Mouse (Mus musculus) myocyte (in vitro differentiated cells): Measurements from ENCODE around the gene Pkp4. TPM values are rescaled to one million over a fixed set of nuclear protein-coding genes. Genes with fewer than 3 reads are reported as not detected.

Experiments used
- H3K27me3 ChIP-seq: one replicate; pipeline ENCODE4 v1.6.1; 2011; ENCODE audit not compliant: control insufficient read depth, insufficient read depth, insufficient read length
- H3K36me3 ChIP-seq: one replicate; pipeline ENCODE4 v1.6.1; 2011; ENCODE audit not compliant: control insufficient read depth, insufficient read depth
- H3K4me2 ChIP-seq: one replicate; pipeline ENCODE4 v1.6.1; 2011; ENCODE audit warnings: low read depth, control low read depth
- H3K4me3 ChIP-seq: one replicate; pipeline ENCODE4 v1.5.1; 2011; ENCODE audit warnings: mild to moderate bottlenecking, control low read depth, moderate library complexity
- H3K79me2 ChIP-seq: one replicate; pipeline ENCODE4 v1.6.1; 2011; ENCODE audit not compliant: control insufficient read depth, insufficient read depth
- H3ac ChIP-seq: one replicate; pipeline ENCODE4 v1.6.1; 2011; ENCODE audit not compliant: control insufficient read depth, insufficient read length
- CEBPB ChIP-seq: IDR thresholded peaks from 2 replicates; pipeline ENCODE4 v1.6.1; 2011; ENCODE audit warnings: mild to moderate bottlenecking, moderate library complexity; ENCODE audit not compliant: poor library complexity, insufficient read depth, severe bottlenecking
- E2F4 ChIP-seq: IDR thresholded peaks from one replicate; pipeline ENCODE4 v1.6.1; 2011; ENCODE audit warnings: mild to moderate bottlenecking, control low read depth, moderate library complexity; ENCODE audit not compliant: insufficient read depth
- MAX ChIP-seq: IDR thresholded peaks from one replicate; pipeline ENCODE4 v1.6.1; 2011; ENCODE audit warnings: low read depth, mild to moderate bottlenecking, control low read depth
- MYOD1 ChIP-seq, 3 experiments: IDR thresholded peaks; one replicate each; pipeline ENCODE4 v1.6.1; 2011; ENCODE audit warnings: control low read depth in 2 of 3, low read depth in 2 of 3, mild to moderate bottlenecking in 2 of 3, moderate library complexity in 1 of 3; ENCODE audit not compliant: insufficient read length in 2 of 3, control insufficient read depth in 1 of 3
- MYOG ChIP-seq, 3 experiments: IDR thresholded peaks; one replicate each; pipeline ENCODE4 v1.6.1; 2011; ENCODE audit warnings: control low read depth in 2 of 3, low read depth in 2 of 3, mild to moderate bottlenecking in 2 of 3; ENCODE audit not compliant: insufficient read length in 2 of 3, control insufficient read depth in 1 of 3, insufficient read depth in 1 of 3
- POLR2A ChIP-seq: IDR thresholded peaks from one replicate; pipeline ENCODE4 v1.6.1; 2011; ENCODE audit warnings: low read depth, mild to moderate bottlenecking, control low read depth, moderate library complexity; ENCODE audit not compliant: insufficient read length
- POLR2AphosphoS2 ChIP-seq: IDR thresholded peaks from one replicate; pipeline ENCODE4 v1.6.1; 2011; ENCODE audit warnings: low read depth, control low read depth; ENCODE audit not compliant: insufficient read length
- REST ChIP-seq: IDR thresholded peaks from one replicate; pipeline ENCODE4 v1.6.1; 2011; ENCODE audit warnings: mild to moderate bottlenecking, control low read depth, moderate library complexity; ENCODE audit not compliant: insufficient read depth, insufficient read length
- SRF ChIP-seq: IDR thresholded peaks from one replicate; pipeline ENCODE4 v1.6.1; 2011; ENCODE audit warnings: low read depth; ENCODE audit not compliant: control insufficient read depth, insufficient read length
- TCF12 ChIP-seq: IDR thresholded peaks from one replicate; pipeline ENCODE4 v1.6.1; 2011; ENCODE audit warnings: mild to moderate bottlenecking, control low read depth; ENCODE audit not compliant: poor library complexity, insufficient read depth, severe bottlenecking
- TCF3 ChIP-seq: IDR thresholded peaks from one replicate; pipeline ENCODE4 v1.6.1; 2011; ENCODE audit warnings: low read depth, control low read depth; ENCODE audit not compliant: insufficient read length
- USF1 ChIP-seq: IDR thresholded peaks from one replicate; pipeline ENCODE4 v1.6.1; 2011; ENCODE audit warnings: low read depth, mild to moderate bottlenecking, control low read depth, moderate library complexity
- polyA plus RNA-seq: library from polyadenylated mRNA; unstranded; fragments of >200 nt; fragmentation: generic; extraction: Trizol; gene quantifications from one replicate; pipeline ENCODE4 v1.2.1, GENCODE M21; 2012; ENCODE audit warnings: missing spikeins

Gene Pkp4
- 25.3 TPM for polyA plus RNA-seq

GRCm38 (mm10) chr2:59160605-59160963, at the start of gene Pkp4, which contains the start of gene Ccdc148:
Pkp4 (plus strand) TSS chr2:59160850.
Ccdc148 (minus strand) TSS chr2:59160683.
- peaks cover 38% of the 10 kb centered on the region for H3K79me2 ChIP-seq

GRCm38 (mm10) chr2:59129023-59129422, 31.6 kb upstream of the Pkp4 start:
- Histone ChIP-seq H3K27me3 (peaks cover 6% of the 10 kb centered on the region), H3K36me3 (no peaks in the 10 kb centered on the region), H3K79me2 (no peaks in the 10 kb centered on the region), H3ac (no peak overlapping the region), H3K4me3 (no peak overlapping the region), H3K4me2 (no peak overlapping the region)
- TF ChIP-seq USF1 (no peak), POLR2AphosphoS2 (no peak), MAX (no peak), TCF3 (no peak), TCF12 (no peak), MYOG (IDR thresholded peaks at IDR 0.05; ENCODE audit: control insufficient read depth in 1 of 3, insufficient read depth in 1 of 3, insufficient read length in 2 of 3, low read depth in 2 of 3) (no peak), SRF (no peak), MYOD1 (IDR thresholded peaks at IDR 0.05; ENCODE audit: control insufficient read depth in 1 of 3, insufficient read length in 2 of 3, low read depth in 2 of 3) (no peak), POLR2A (no peak), REST (no peak)

More at GRCm38 (mm10) chr2:59160605-59160963, at the start of gene Pkp4, which contains the start of gene Ccdc148:
- Histone ChIP-seq H3K4me2 (peak within 1 kb of the TSS; percentile 100), H3K4me3 (peak within 1 kb of the TSS; percentile 42), H3K27me3 (no peaks in the 10 kb centered on the region), H3K36me3 (no peaks in the 10 kb centered on the region), H3ac (peak within 1 kb of the TSS; percentile 93)
- TF ChIP-seq POLR2A (peak; percentile 65), TCF12 (no peak), E2F4 (no peak), REST (no peak)

- Histone ChIP-seq H3K4me2 (no peak overlapping the region), H3K36me3 (no peaks in the 10 kb centered on the region), H3K4me3 (no peak overlapping the region), H3K27me3 (peaks cover 13% of the 10 kb centered on the region), H3ac (no peak overlapping the region), H3K79me2 (no peaks in the 10 kb centered on the region)
- TF ChIP-seq POLR2A (no peak), MYOD1 (IDR thresholded peaks at IDR 0.05; ENCODE audit: control insufficient read depth in 1 of 3, insufficient read length in 2 of 3, low read depth in 2 of 3) (no peak), TCF3 (no peak), SRF (no peak), TCF12 (no peak), E2F4 (no peak), POLR2AphosphoS2 (no peak), USF1 (no peak), CEBPB (no peak), REST (no peak), MYOG (IDR thresholded peaks at IDR 0.05; ENCODE audit: control insufficient read depth in 1 of 3, insufficient read depth in 1 of 3, insufficient read length in 2 of 3, low read depth in 2 of 3) (no peak), MAX (no peak)
These were observed 30.8 kb upstream of the Pkp4 start for GRCm38 (mm10) chr2:59129821-59130220.

GRCm38 (mm10) chr2:59131044-59131443, 29.6 kb upstream of the Pkp4 start:
- Histone ChIP-seq H3K36me3 (no peaks in the 10 kb centered on the region), H3ac (no peak overlapping the region), H3K4me3 (no peak overlapping the region), H3K79me2 (no peaks in the 10 kb centered on the region), H3K4me2 (no peak overlapping the region), H3K27me3 (peaks cover 12% of the 10 kb centered on the region)
- TF ChIP-seq POLR2AphosphoS2 (no peak), SRF (no peak), MAX (no peak), REST (no peak), POLR2A (no peak)

- Histone ChIP-seq H3K27me3 (no peaks in the 10 kb centered on the region), H3K79me2 (no peaks in the 10 kb centered on the region), H3K4me3 (no peak overlapping the region), H3ac (no peak overlapping the region), H3K36me3 (no peaks in the 10 kb centered on the region), H3K4me2 (peak overlapping the region; percentile 31)
- TF ChIP-seq CEBPB (no peak), MAX (no peak), TCF3 (no peak), POLR2A (no peak), USF1 (no peak), REST (no peak), TCF12 (no peak), POLR2AphosphoS2 (no peak), MYOD1 (IDR thresholded peaks at IDR 0.05; ENCODE audit: control insufficient read depth in 1 of 3, insufficient read length in 2 of 3, low read depth in 2 of 3) (no peak), MYOG (IDR thresholded peaks at IDR 0.05; ENCODE audit: control insufficient read depth in 1 of 3, insufficient read depth in 1 of 3, insufficient read length in 2 of 3, low read depth in 2 of 3) (no peak), SRF (no peak), E2F4 (no peak)
These were observed 5.2 kb upstream of the Pkp4 start for GRCm38 (mm10) chr2:59155428-59155827.
